Mouse (Mus musculus) hindbrain, embryonic 10.5 days (tissue): ENCODE results near the gene Rps10. TPM values are rescaled to one million over a fixed set of nuclear protein-coding genes. Genes with fewer than 3 reads are reported as not detected.

Experiments
- DNase-seq: peaks from one replicate; pipeline ENCODE4 v3.0.0-alpha.2; 2017; ENCODE audit warnings: low spot score
- H3K27ac ChIP-seq: fragments of 300-500 bp; sonication (generic); 2 replicates; pipeline ENCODE4 v1.5.1; 2016; ENCODE audit warnings: mild to moderate bottlenecking, moderate library complexity
- H3K27me3 ChIP-seq: fragments of 300-500 bp; sonication (generic); 2 replicates; pipeline ENCODE4 v1.6.1; 2016; ENCODE audit warnings: mild to moderate bottlenecking; ENCODE audit not compliant: poor library complexity, insufficient read depth, severe bottlenecking
- H3K36me3 ChIP-seq: fragments of 300-500 bp; sonication (generic); 2 replicates; pipeline ENCODE4 v1.6.1; 2016; ENCODE audit warnings: mild to moderate bottlenecking, moderate library complexity
- H3K4me1 ChIP-seq: fragments of 300-500 bp; sonication (generic); replicated peaks from 2 replicates; pipeline ENCODE4 v1.6.1; 2016; ENCODE audit warnings: mild to moderate bottlenecking
- H3K4me3 ChIP-seq: fragments of 300-500 bp; sonication (generic); 2 replicates; pipeline ENCODE4 v1.5.1; 2016; ENCODE audit warnings: mild to moderate bottlenecking, moderate library complexity
- H3K9me3 ChIP-seq: fragments of 300-500 bp; sonication (generic); 2 replicates; pipeline ENCODE4 v1.6.1; 2016; ENCODE audit warnings: mild to moderate bottlenecking, moderate library complexity
- WGBS: fragments of 180-500 bp; shearing (Covaris S2); methylation state at CpG from one replicate; pipeline ENCODE4 v1.1.7; 2016; 5-methylcytosine and 5-hydroxymethylcytosine counted together
- polyA plus RNA-seq: library from polyadenylated mRNA; unstranded; fragments of >200 nt; fragmentation: Nextera tagmentation; extraction: Ambion mirVana; gene quantifications from 2 replicates; pipeline ENCODE4 v1.2.1, GENCODE M21; 2016

Gene Rps10
- polyA plus RNA-seq: 827 and 832 TPM in 2 replicates

GRCm38 (mm10) chr17:27636132-27637020 is at the start of gene Rps10:
Rps10 (minus strand) TSS chr17:27636669.
- H3K9me3 ChIP-seq: no peaks in the 10 kb centered on the region
- H3K36me3 ChIP-seq: peaks cover 34% of the 10 kb centered on the region
- H3K4me1 ChIP-seq: peaks cover 45% of the 10 kb centered on the region
- no peaks in the 10 kb centered on the region for H3K27me3 ChIP-seq
- H3K4me3 ChIP-seq: peak within 1 kb of the TSS; percentile 99
- peak within 1 kb of the TSS; percentile 96 for H3K27ac ChIP-seq
- 37% methylated on average over 18 of the region's 18 CpGs for WGBS
- DNase-seq: peak; percentile 38

GRCm38 (mm10) chr17:27685550-27685913 is 49.1 kb upstream of the Rps10 start:
- 2% methylated on average over 11 of the region's 11 CpGs for WGBS
- DNase-seq: no peak
- peak overlapping the region; percentile 81 for H3K27ac ChIP-seq
- H3K36me3 ChIP-seq: no peaks in the 10 kb centered on the region
- peaks cover 59% of the 10 kb centered on the region for H3K27me3 ChIP-seq
- H3K4me3 ChIP-seq: peak overlapping the region; percentile 64
- H3K4me1 ChIP-seq: peaks cover 42% of the 10 kb centered on the region
- H3K9me3 ChIP-seq: no peaks in the 10 kb centered on the region

GRCm38 (mm10) chr17:27684886-27685549 is 48.5 kb upstream of the Rps10 start:
- Histone ChIP-seq H3K36me3 (no peaks in the 10 kb centered on the region), H3K4me1 (peaks cover 43% of the 10 kb centered on the region), H3K9me3 (no peaks in the 10 kb centered on the region), H3K27ac (peak overlapping the region; percentile 81), H3K27me3 (peaks cover 59% of the 10 kb centered on the region), H3K4me3 (peak overlapping the region; percentile 64)
- WGBS: under 1% methylated on average over 47 of the region's 53 CpGs
- DNase-seq: peak; percentile 82

- H3K4me1 ChIP-seq: peaks cover 19% of the 10 kb centered on the region
- peak; percentile 51 for DNase-seq
- H3K27me3 ChIP-seq: peaks cover 15% of the 10 kb centered on the region
- peak overlapping the region; percentile 19 for H3K27ac ChIP-seq
- 40% methylated on average over 11 of the region's 11 CpGs for WGBS
- no peak overlapping the region for H3K4me3 ChIP-seq
- no peaks in the 10 kb centered on the region for H3K9me3 ChIP-seq
- H3K36me3 ChIP-seq: no peaks in the 10 kb centered on the region
These were observed 42.7 kb upstream of the Rps10 start for GRCm38 (mm10) chr17:27678924-27679813.

GRCm38 (mm10) chr17:27677756-27678155 is 41.3 kb upstream of the Rps10 start:
- no peak overlapping the region for H3K4me3 ChIP-seq
- DNase-seq: no peak
- H3K4me1 ChIP-seq: peaks cover 19% of the 10 kb centered on the region
- H3K27me3 ChIP-seq: 0 out of 2 replicates have a peak, but pooled peaks cover under 1% of the 10 kb centered on the region
- H3K9me3 ChIP-seq: no peaks in the 10 kb centered on the region
- H3K36me3 ChIP-seq: no peaks in the 10 kb centered on the region
- 84% methylated on average over 5 of the region's 5 CpGs for WGBS
- no peak overlapping the region for H3K27ac ChIP-seq

- DNase-seq: no peak
- Histone ChIP-seq H3K4me3 (no peak overlapping the region), H3K4me1 (peaks cover 19% of the 10 kb centered on the region), H3K9me3 (no peaks in the 10 kb centered on the region), H3K36me3 (no peaks in the 10 kb centered on the region), H3K27ac (no peak overlapping the region), H3K27me3 (no peaks in the 10 kb centered on the region)
- 80% methylated on average over 7 of the region's 7 CpGs for WGBS
These were observed 39.8 kb upstream of the Rps10 start for GRCm38 (mm10) chr17:27676270-27676669.

GRCm38 (mm10) chr17:27675453-27675852 is 39.0 kb upstream of the Rps10 start:
- H3K9me3 ChIP-seq: no peaks in the 10 kb centered on the region
- WGBS: 68% methylated on average over 9 of the region's 9 CpGs
- H3K4me1 ChIP-seq: peaks cover 19% of the 10 kb centered on the region
- DNase-seq: no peak
- H3K36me3 ChIP-seq: no peaks in the 10 kb centered on the region
- H3K27ac ChIP-seq: no peak overlapping the region
- no peaks in the 10 kb centered on the region for H3K27me3 ChIP-seq
- H3K4me3 ChIP-seq: no peak overlapping the region

GRCm38 (mm10) chr17:27673945-27674344 is 37.5 kb upstream of the Rps10 start:
- H3K9me3 ChIP-seq: no peaks in the 10 kb centered on the region
- no peaks in the 10 kb centered on the region for H3K27me3 ChIP-seq
- no peaks in the 10 kb centered on the region for H3K36me3 ChIP-seq
- H3K4me1 ChIP-seq: peaks cover 4% of the 10 kb centered on the region
- H3K4me3 ChIP-seq: no peak overlapping the region
- no peak for DNase-seq
- no peak overlapping the region for H3K27ac ChIP-seq
- WGBS: 75% methylated on average over 7 of the region's 7 CpGs

- H3K4me1 ChIP-seq: no peaks in the 10 kb centered on the region; the same call in 1 of the 2 replicates
- WGBS: 86% methylated on average over 6 of the region's 6 CpGs
- no peak for DNase-seq
These were observed 35.3 kb upstream of the Rps10 start for GRCm38 (mm10) chr17:27671720-27672119.

GRCm38 (mm10) chr17:27658767-27659166 is 22.3 kb upstream of the Rps10 start:
- 77% methylated on average over 7 of the region's 7 CpGs for WGBS

More at GRCm38 (mm10) chr17:27671720-27672119, 35.3 kb upstream of the Rps10 start:
- Histone ChIP-seq H3K9me3 (no peaks in the 10 kb centered on the region), H3K27me3 (no peaks in the 10 kb centered on the region), H3K27ac (no peak overlapping the region), H3K36me3 (no peaks in the 10 kb centered on the region), H3K4me3 (no peak overlapping the region)

GRCm38 (mm10) chr17:27657123-27657522 is 20.7 kb upstream of the Rps10 start:
- Histone ChIP-seq H3K27ac (no peak overlapping the region), H3K36me3 (no peaks in the 10 kb centered on the region), H3K9me3 (no peaks in the 10 kb centered on the region), H3K4me1 (peaks cover 22% of the 10 kb centered on the region), H3K27me3 (peaks cover 44% of the 10 kb centered on the region), H3K4me3 (no peak overlapping the region)
- 70% methylated on average over 8 of the region's 8 CpGs for WGBS
- DNase-seq: no peak

More at GRCm38 (mm10) chr17:27658767-27659166, 22.3 kb upstream of the Rps10 start:
- Histone ChIP-seq H3K9me3 (no peaks in the 10 kb centered on the region), H3K4me3 (no peak overlapping the region), H3K36me3 (no peaks in the 10 kb centered on the region), H3K27ac (no peak overlapping the region), H3K27me3 (peaks cover 41% of the 10 kb centered on the region), H3K4me1 (peaks cover 22% of the 10 kb centered on the region)
- DNase-seq: no peak

- no peak overlapping the region for H3K27ac ChIP-seq
- 20% methylated on average over 5 of the region's 5 CpGs for WGBS
- no peaks in the 10 kb centered on the region for H3K36me3 ChIP-seq
- H3K4me1 ChIP-seq: peaks cover 28% of the 10 kb centered on the region
- H3K9me3 ChIP-seq: no peaks in the 10 kb centered on the region
- H3K27me3 ChIP-seq: peaks cover 44% of the 10 kb centered on the region
- DNase-seq: no peak
- H3K4me3 ChIP-seq: peak overlapping the region; percentile 67; the same call in 1 of the 2 replicates
These were observed 19.9 kb upstream of the Rps10 start for GRCm38 (mm10) chr17:27656414-27656813.
